Mouse (Mus musculus) liver, embryonic 15.5 days (tissue): ENCODE data around the gene Rps18. TPM values are rescaled to one million over a fixed set of nuclear protein-coding genes. Genes with fewer than 3 reads are reported as not detected.
"Not testable (repeated sequence)": the region's sequence is repeated elsewhere in the genome, so short reads cannot be mapped to it uniquely, and the experiment has no call there.

Source experiments
- ATAC-seq: fragments of 200-750 bp; cut with Nextera tagmentation; 2 replicates; pipeline ENCODE4 v1.8.0; 2017; ENCODE audit warnings: moderate number of reproducible peaks, mild to moderate bottlenecking, moderate library complexity; ENCODE audit not compliant: insufficient read depth
- H3K27ac ChIP-seq: fragments of 300-500 bp; sonication (generic); replicated peaks from 2 replicates; pipeline ENCODE4 v1.5.1; 2015; ENCODE audit warnings: mild to moderate bottlenecking, inconsistent platforms
- H3K27me3 ChIP-seq: fragments of 300-500 bp; sonication (generic); 2 replicates; pipeline ENCODE4 v1.6.1; 2015; ENCODE audit warnings: mild to moderate bottlenecking, inconsistent platforms
- H3K36me3 ChIP-seq: fragments of 300-500 bp; sonication (generic); replicated peaks from 2 replicates; pipeline ENCODE4 v1.6.1; 2015; ENCODE audit warnings: moderate library complexity, mild to moderate bottlenecking, inconsistent platforms
- H3K4me1 ChIP-seq: fragments of 300-500 bp; sonication (generic); replicated peaks from 2 replicates; pipeline ENCODE4 v1.6.1; 2015; ENCODE audit warnings: inconsistent platforms
- H3K4me2 ChIP-seq: fragments of 300-500 bp; sonication (generic); 2 replicates; pipeline ENCODE4 v1.6.1; 2015; ENCODE audit warnings: moderate library complexity, mild to moderate bottlenecking, inconsistent platforms
- H3K4me3 ChIP-seq: fragments of 300-500 bp; sonication (generic); replicated peaks from 2 replicates; pipeline ENCODE4 v1.5.1; 2015; ENCODE audit warnings: mild to moderate bottlenecking, inconsistent platforms
- H3K9ac ChIP-seq: fragments of 300-500 bp; sonication (generic); 2 replicates; pipeline ENCODE4 v1.6.1; 2015; ENCODE audit warnings: moderate library complexity, mild to moderate bottlenecking, inconsistent platforms
- H3K9me3 ChIP-seq: fragments of 300-500 bp; sonication (generic); replicated peaks from 2 replicates; pipeline ENCODE4 v1.6.1; 2016; ENCODE audit warnings: inconsistent platforms
- WGBS: fragments of 180-500 bp; shearing (Covaris S2); methylation state at CpG from one replicate; pipeline ENCODE4 v1.1.7; 2015; ENCODE audit warnings: mixed read lengths; ENCODE audit not compliant: insufficient replicate concordance; 5-methylcytosine and 5-hydroxymethylcytosine counted together
- polyA plus RNA-seq: library from polyadenylated mRNA; unstranded; fragments of >200 nt; fragmentation: Nextera tagmentation; extraction: Ambion mirVana; gene quantifications from 2 replicates; pipeline ENCODE4 v1.2.1, GENCODE M21; 2015

Gene Rps18
- polyA plus RNA-seq, 1 experiment from 2014 or later = 1,010 TPM

GRCm38 (mm10) chr17:33953961-33954565 lies 1.7 kb downstream of the Rps18 start:
- H3K4me1 ChIP-seq = peaks cover 68% of the 10 kb centered on the region
- H3K9me3 ChIP-seq = no peaks in the 10 kb centered on the region

GRCm38 (mm10) chr17:33953310-33953709 lies 2.5 kb downstream of the Rps18 start:
- peaks cover 57% of the 10 kb centered on the region for H3K36me3 ChIP-seq
- no peak for ATAC-seq

More at GRCm38 (mm10) chr17:33953961-33954565, 1.7 kb downstream of the Rps18 start:
- Histone ChIP-seq H3K4me2 (peak overlapping the region; percentile 96), H3K4me3 (peak overlapping the region; percentile 81), H3K27me3 (no peaks in the 10 kb centered on the region), H3K9ac (peak overlapping the region; percentile 89), H3K27ac (peak overlapping the region; percentile 87), H3K36me3 (peaks cover 57% of the 10 kb centered on the region)
- WGBS = 18% methylated on average over 5 of the region's 5 CpGs
- ATAC-seq = no peak

DNA sequence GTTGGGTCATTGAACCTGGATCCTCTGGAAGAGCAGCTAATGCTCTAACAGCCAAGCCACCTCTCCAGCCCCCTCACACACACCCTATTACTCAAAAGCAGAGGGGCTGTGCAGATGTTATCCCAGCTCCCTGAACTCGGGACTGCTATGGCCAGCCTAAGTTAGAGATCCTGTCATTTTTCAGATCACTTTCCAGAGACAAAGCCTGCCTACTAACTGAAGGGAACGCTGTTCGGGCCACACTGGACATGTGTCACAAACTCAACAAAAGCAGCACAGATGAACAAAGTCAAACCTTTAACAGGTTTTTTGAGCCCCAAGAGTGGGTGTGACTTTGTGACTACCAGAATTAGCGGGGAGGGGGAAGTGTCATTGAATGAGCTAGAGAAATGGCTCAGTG lies 2.9 kb downstream of the Rps18 start:
- H3K4me2 ChIP-seq = peak overlapping the region; percentile 96
- H3K36me3 ChIP-seq = peaks cover 55% of the 10 kb centered on the region
- H3K4me1 ChIP-seq = peaks cover 79% of the 10 kb centered on the region
- ATAC-seq = no peak
- peak overlapping the region; percentile 81 for H3K4me3 ChIP-seq
- H3K9ac ChIP-seq = peak overlapping the region; percentile 89
- no peaks in the 10 kb centered on the region for H3K9me3 ChIP-seq
- no peaks in the 10 kb centered on the region for H3K27me3 ChIP-seq
- peak overlapping the region; percentile 87 for H3K27ac ChIP-seq
- WGBS = 66% methylated on average over 4 of the region's 4 CpGs

More at GRCm38 (mm10) chr17:33953310-33953709, 2.5 kb downstream of the Rps18 start:
- Histone ChIP-seq H3K27ac (peak overlapping the region; percentile 87), H3K9me3 (no peaks in the 10 kb centered on the region), H3K4me1 (peaks cover 75% of the 10 kb centered on the region), H3K27me3 (no peaks in the 10 kb centered on the region), H3K4me3 (peak overlapping the region; percentile 81), H3K9ac (peak overlapping the region; percentile 89), H3K4me2 (peak overlapping the region; percentile 96)
- WGBS = 44% methylated on average over 3 of the region's 3 CpGs

DNA sequence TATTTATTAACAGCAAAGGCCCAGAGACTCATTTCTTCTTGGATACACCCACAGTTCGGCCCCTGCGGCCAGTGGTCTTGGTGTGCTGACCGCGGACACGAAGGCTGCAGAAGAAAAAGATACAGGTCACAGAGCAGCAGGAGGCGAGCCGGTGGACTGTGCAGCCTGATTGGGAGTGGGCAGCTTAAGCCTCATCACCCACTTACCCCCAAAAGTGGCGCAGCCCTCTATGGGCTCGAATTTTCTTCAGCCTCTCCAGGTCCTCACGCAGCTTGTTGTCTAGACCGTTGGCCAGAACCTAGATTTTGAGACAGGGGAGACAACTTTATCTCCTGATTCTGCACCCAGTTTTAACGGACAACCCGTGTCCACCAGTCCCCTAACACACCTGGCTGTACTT lies 3.8 kb downstream of the Rps18 start:
- H3K9ac ChIP-seq = peak overlapping the region; percentile 53; the same call in 1 of the 2 replicates
- H3K9me3 ChIP-seq, ATAC-seq, H3K27me3 ChIP-seq: not testable (repeated sequence)
- H3K36me3 ChIP-seq = peaks cover 53% of the 10 kb centered on the region
- H3K27ac ChIP-seq = peak overlapping the region; percentile 90
- peak overlapping the region; percentile 96 for H3K4me2 ChIP-seq
- peak overlapping the region; percentile 81 for H3K4me3 ChIP-seq
- WGBS = 64% methylated on average over 13 of the region's 13 CpGs
- peaks cover 71% of the 10 kb centered on the region for H3K4me1 ChIP-seq

- Histone ChIP-seq H3K9ac (peak within 1 kb of the TSS; percentile 53), H3K9me3 (no peaks in the 10 kb centered on the region), H3K36me3 (peaks cover 53% of the 10 kb centered on the region), H3K4me1 (peaks cover 64% of the 10 kb centered on the region), H3K27me3 (no peaks in the 10 kb centered on the region), H3K27ac (peak within 1 kb of the TSS; percentile 90), H3K4me2 (peak within 1 kb of the TSS; percentile 96), H3K4me3 (peak within 1 kb of the TSS; percentile 81)
- peak; percentile 63 for ATAC-seq
- under 1% methylated on average over 45 of the region's 45 CpGs for whole genome bisulfite sequencing
These were observed 4.5 kb downstream of the Rps18 start, which contains the start of gene B3galt4 for GRCm38 (mm10) chr17:33951021-33951946. TSS of gene B3galt4 (minus strand) at chr17:33951488.

- Histone ChIP-seq H3K4me1 (peaks cover 64% of the 10 kb centered on the region), H3K9ac (0 out of 2 replicates have a peak overlapping the region, but pooled peaks have one; percentile 53), H3K9me3 (no peaks in the 10 kb centered on the region), H3K36me3 (peaks cover 63% of the 10 kb centered on the region), H3K27ac (no peak overlapping the region), H3K4me2 (peak overlapping the region; percentile 96), H3K27me3 (no peaks in the 10 kb centered on the region), H3K4me3 (peak overlapping the region; percentile 81)
- 66% methylated on average over 10 of the region's 10 CpGs for WGBS
- no peak for ATAC-seq
These were observed 5.6 kb downstream of the Rps18 start for GRCm38 (mm10) chr17:33950131-33950625.

GRCm38 (mm10) chr17:33948905-33949537 lies 6.8 kb downstream of the Rps18 start:
- Histone ChIP-seq H3K9me3 (no peaks in the 10 kb centered on the region), H3K4me1 (peaks cover 55% of the 10 kb centered on the region), H3K4me3 (no peak overlapping the region), H3K27me3 (no peaks in the 10 kb centered on the region), H3K36me3 (peaks cover 69% of the 10 kb centered on the region), H3K4me2 (no peak overlapping the region), H3K27ac (no peak overlapping the region), H3K9ac (no peak overlapping the region)
- ATAC-seq = no peak
- WGBS = 77% methylated on average over 19 of the region's 19 CpGs

- Histone ChIP-seq H3K4me1 (peaks cover 48% of the 10 kb centered on the region), H3K4me3 (no peak overlapping the region), H3K27me3 (no peaks in the 10 kb centered on the region), H3K9me3 (no peaks in the 10 kb centered on the region), H3K9ac (no peak overlapping the region), H3K36me3 (peaks cover 66% of the 10 kb centered on the region), H3K4me2 (no peak overlapping the region), H3K27ac (no peak overlapping the region; the same call in 1 of the 2 replicates)
- no peak for ATAC-seq
- 78% methylated on average over 22 of the region's 22 CpGs for WGBS
These were observed 7.5 kb downstream of the Rps18 start for GRCm38 (mm10) chr17:33948090-33948904.

DNA sequence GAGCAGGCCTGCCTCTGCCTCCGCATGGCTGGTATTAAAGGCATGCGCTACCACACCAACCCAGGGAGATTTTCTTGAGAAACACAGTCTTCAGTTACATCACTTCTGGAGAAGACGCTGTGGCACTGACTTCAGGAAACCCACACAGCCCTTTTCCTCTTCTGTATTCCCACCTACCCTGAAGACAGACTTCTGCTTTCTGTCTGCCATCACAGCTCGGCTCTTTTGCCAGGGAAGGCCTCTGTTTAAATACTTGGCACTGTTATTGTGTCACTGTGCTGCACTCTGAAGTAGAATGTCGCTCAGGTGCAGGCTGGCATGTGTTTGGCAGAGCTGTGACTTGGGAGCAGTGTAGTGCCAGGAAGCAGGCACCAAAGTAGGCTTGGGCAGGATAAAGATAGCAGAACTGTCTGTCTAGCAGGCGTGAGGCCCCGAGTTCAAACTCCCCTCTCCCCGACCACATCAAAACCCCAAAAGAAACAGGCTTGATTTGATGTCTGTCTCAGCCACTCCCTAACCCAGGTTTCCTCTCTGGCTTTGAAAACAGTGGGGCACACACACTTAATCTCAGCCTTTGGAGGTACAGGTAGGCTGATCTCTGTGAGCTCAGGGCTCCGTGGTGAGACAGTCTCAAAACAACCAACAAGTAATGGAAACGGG lies 8.2 kb downstream of the Rps18 start:
- Histone ChIP-seq H3K4me3 (no peak overlapping the region), H3K27me3 (no peaks in the 10 kb centered on the region), H3K4me1 (peaks cover 41% of the 10 kb centered on the region), H3K4me2 (no peak overlapping the region), H3K9me3 (no peaks in the 10 kb centered on the region), H3K27ac (0 out of 2 replicates have a peak overlapping the region, but pooled peaks have one; percentile 33), H3K9ac (no peak overlapping the region), H3K36me3 (peaks cover 66% of the 10 kb centered on the region)
- no peak for ATAC-seq
- 57% methylated on average over 10 of the region's 10 CpGs for WGBS

DNA sequence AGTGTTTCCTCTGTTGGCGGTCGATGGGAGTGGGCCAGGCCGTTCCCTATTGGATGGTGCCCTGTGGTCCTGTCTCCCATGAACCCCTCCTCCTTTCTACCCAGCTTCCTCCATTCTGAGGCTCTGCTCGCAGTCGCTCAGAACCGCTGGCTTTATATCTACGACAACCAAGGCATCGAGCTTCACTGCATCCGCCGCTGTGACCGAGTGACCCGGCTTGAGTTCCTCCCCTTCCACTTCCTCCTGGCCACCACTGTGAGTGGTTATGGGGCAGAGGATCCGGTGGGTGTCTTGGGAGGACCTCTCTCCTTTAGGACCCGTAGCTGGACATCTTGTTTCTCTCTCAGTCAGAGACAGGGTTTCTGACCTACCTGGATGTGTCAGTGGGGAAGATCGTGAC lies 12.3 kb downstream of the Rps18 start:
- no peak overlapping the region for H3K4me2 ChIP-seq
- no peak for ATAC-seq

More for the DNA sequence above, 12.3 kb downstream of the Rps18 start:
- Histone ChIP-seq H3K9ac (no peak overlapping the region), H3K4me1 (peaks cover 36% of the 10 kb centered on the region), H3K27ac (no peak overlapping the region), H3K4me3 (no peak overlapping the region), H3K27me3 (no peaks in the 10 kb centered on the region), H3K9me3 (no peaks in the 10 kb centered on the region), H3K36me3 (peaks cover 42% of the 10 kb centered on the region)
- WGBS = 83% methylated on average over 15 of the region's 15 CpGs
